Comparison of ENCODE assay signal across 11 mouse cellular contexts in the genomic region with DNA sequence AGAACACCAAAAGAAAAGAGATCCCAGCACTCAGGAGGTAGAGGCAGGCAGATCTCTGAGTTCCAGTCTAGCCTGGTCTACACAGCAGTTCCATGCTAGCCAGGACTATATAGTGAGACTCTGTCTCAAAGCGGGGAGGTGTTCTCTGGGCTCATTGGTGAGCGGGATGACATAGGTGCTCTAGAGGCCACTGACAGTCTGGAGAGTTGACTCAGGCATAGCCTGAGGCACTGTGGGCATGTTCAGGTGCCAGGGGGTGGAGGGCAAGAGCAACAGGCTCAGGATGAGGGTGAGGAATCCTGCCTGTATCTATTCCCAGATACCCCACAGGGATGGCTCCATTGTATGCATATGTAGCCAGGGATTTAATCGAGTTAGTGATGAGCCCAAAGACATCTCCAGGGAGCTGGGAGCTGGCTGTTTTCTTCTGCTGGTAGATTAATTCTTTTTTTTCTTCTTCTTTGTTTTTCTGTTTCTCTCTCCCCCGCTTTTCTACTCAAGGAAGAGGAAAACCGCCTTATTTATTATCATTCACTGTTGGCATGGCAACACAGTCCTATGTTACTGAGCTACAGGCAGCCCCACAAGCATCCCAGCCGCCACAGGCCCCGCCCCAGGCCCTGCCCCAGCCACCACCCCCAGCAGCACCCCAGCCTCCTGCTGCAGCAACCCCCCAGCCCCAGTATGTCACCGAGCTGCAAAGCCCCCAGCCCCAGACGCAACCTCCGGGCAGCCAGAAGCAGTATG. TPM values are rescaled to one million over a fixed set of nuclear protein-coding genes. Genes with fewer than 3 reads are reported as not detected.
DNase-seq lines count a peak whose midpoint lies in the region; ATAC-seq and TF ChIP-seq lines count a peak whose summit lies in the region.
"Had no signal": no experiment of that assay in that cellular context is flagged by ENCODE, and none has a peak within 500 bp of the region (broad histone marks: within the 10 kb centered on the region; RNA-seq: fewer than 3 reads in every experiment).

No protein-coding gene starts in this region.

- H3K9me3 ChIP-seq in hindbrain, embryonic 15.5 days, result no peaks in the 10 kb centered on the region
- H3K9me3 ChIP-seq in neural tube, embryonic 15.5 days (replicated peaks), result no peaks in the 10 kb centered on the region

- peaks cover 24% of the 10 kb centered on the region for H3K4me1 ChIP-seq in cortical plate, adult 2 months (ENCODE audit: control insufficient read depth, insufficient read depth, low read length)
- H3K4me1 ChIP-seq in hindbrain, embryonic 15.5 days (replicated peaks), result peaks cover 53% of the 10 kb centered on the region
- peaks cover 62% of the 10 kb centered on the region for H3K4me1 ChIP-seq in neural tube, embryonic 15.5 days

- H3K4me2 ChIP-seq in hindbrain, embryonic 15.5 days, result peak overlapping the region; percentile 22
- peak overlapping the region; percentile 30 for H3K4me2 ChIP-seq in neural tube, embryonic 15.5 days

- H3K36me3 ChIP-seq in hindbrain, embryonic 15.5 days, result peaks cover 11% of the 10 kb centered on the region; the same call in 1 of the 2 replicates
- H3K36me3 ChIP-seq in neural tube, embryonic 15.5 days, result peaks cover 11% of the 10 kb centered on the region

- TF ChIP-seq POLR2A in cortical plate, adult 2 months (IDR thresholded peaks at IDR 0.05; ENCODE audit: extremely low read depth, insufficient read depth, low read length), result no peak

- H3K9ac ChIP-seq in hindbrain, embryonic 15.5 days, result no peak overlapping the region
- 0 out of 2 replicates have a peak overlapping the region, but pooled peaks have one; percentile 26 for H3K9ac ChIP-seq in neural tube, embryonic 15.5 days (replicated peaks)

- no peak for ATAC-seq in hindbrain, embryonic 15.5 days (ENCODE audit: low FRiP score, low read depth)
- ATAC-seq in neural tube, embryonic 15.5 days (ENCODE audit: low FRiP score), result peak; percentile 53; the same call in 1 of the 2 replicates

- TF ChIP-seq CTCF in cortical plate, adult 2 months (IDR thresholded peaks at IDR 0.05; ENCODE audit: extremely low read depth, insufficient read depth, low read length), result no peak

- H3K27me3 ChIP-seq in hindbrain, embryonic 15.5 days, result no peaks in the 10 kb centered on the region
- no peaks in the 10 kb centered on the region for H3K27me3 ChIP-seq in neural tube, embryonic 15.5 days (replicated peaks)

- peak; percentile 41 to 47 for DNase-seq in left cerebral cortex, postnatal 25 days (ENCODE audit: low spot score in 2 of 2)
- no peak for DNase-seq in left cerebral cortex, adult 9 months (ENCODE audit: low spot score in 2 of 2)
- DNase-seq in adrenal gland, adult 2 months, result no peak
- no peak for DNase-seq in frontal cortex, postnatal 14 days (ENCODE audit: low spot score in 2 of 2)
- DNase-seq: adrenal gland, postnatal 14 days; right cerebral cortex, adult 18-20 months had no signal

- H3K27ac ChIP-seq in cortical plate, adult 2 months (ENCODE audit: insufficient read depth, low read length), result peak overlapping the region; percentile 20; the same call in 1 of the 2 replicates
- peak overlapping the region; percentile 48 for H3K27ac ChIP-seq in hindbrain, embryonic 15.5 days (replicated peaks)
- peak overlapping the region; percentile 73 for H3K27ac ChIP-seq in neural tube, embryonic 15.5 days (replicated peaks)

- peak overlapping the region; percentile 25; the same call in 1 of the 2 replicates for H3K4me3 ChIP-seq in cortical plate, adult 2 months (ENCODE audit: insufficient read depth, low read length)
- no peak overlapping the region for H3K4me3 ChIP-seq in hindbrain, embryonic 15.5 days
- H3K4me3 ChIP-seq in neural tube, embryonic 15.5 days (replicated peaks), result no peak overlapping the region

- 34% methylated on average over 9 of the region's 10 CpGs for WGBS in hindbrain, embryonic 15.5 days
- 37% methylated on average over 10 of the region's 10 CpGs for WGBS in neural tube, embryonic 15.5 days

- intact Hi-C loops in left cerebral cortex, postnatal 25 days (cut with DNase I), result no loop called here

RNA-seq across cellular contexts. Expression of gene Rfx1, which starts 6.8 kb away (rescaled TPM):
- total RNA-seq in left cerebral cortex, postnatal 25 days (2021), result 10 to 100 TPM; 21.4 to 24.4 TPM
- 28.0 and 29.5 TPM in 2 replicates for polyA plus RNA-seq in cortical plate, adult 2 months (2012; rRNA removed)
- 9.4 and 11.2 TPM in 2 replicates for polyA plus RNA-seq in hindbrain, embryonic 15.5 days (2015; fragmentation: Nextera tagmentation; extraction: Ambion mirVana)
- polyA plus RNA-seq in neural tube, embryonic 15.5 days (2015; fragmentation: Nextera tagmentation; extraction: Ambion mirVana), result 8.7 and 9.5 TPM in 2 replicates
- 10 to 100 TPM; 17.1 to 19.9 TPM for total RNA-seq in adrenal gland, adult 2 months (2021)
- polyA plus RNA-seq in adrenal gland, adult 2 months (2012; rRNA removed), result 34.5 and 36.6 TPM in 2 replicates

RNA-seq across cellular contexts. Expression of gene Gm10643, which starts 8.5 kb away (rescaled TPM):
- 1 to 10 TPM; 3.4 to 4.2 TPM for total RNA-seq in left cerebral cortex, postnatal 25 days (2021)
- polyA plus RNA-seq in cortical plate, adult 2 months (2012; rRNA removed), result 3.6 and 3.7 TPM in 2 replicates
- 0.92 and 1.4 TPM in 2 replicates for polyA plus RNA-seq in hindbrain, embryonic 15.5 days (2015; fragmentation: Nextera tagmentation; extraction: Ambion mirVana)
- 1.4 and 1.8 TPM in 2 replicates for polyA plus RNA-seq in neural tube, embryonic 15.5 days (2015; fragmentation: Nextera tagmentation; extraction: Ambion mirVana)
- 1 to 10 TPM; 1.6 to 4.1 TPM for total RNA-seq in adrenal gland, adult 2 months (2021)
- 0.36 and 0.55 TPM in 2 replicates for polyA plus RNA-seq in adrenal gland, adult 2 months (2012; rRNA removed)
- polyA plus RNA-seq: liver, adult 2 months had no signal

RNA-seq across cellular contexts. Expression of gene Rln3, which starts 28.6 kb away (rescaled TPM):
- not detected for total RNA-seq in left cerebral cortex, postnatal 25 days (2021)
- not detected in 2 replicates for polyA plus RNA-seq in cortical plate, adult 2 months (2012; rRNA removed)
- polyA plus RNA-seq in hindbrain, embryonic 15.5 days (2015; fragmentation: Nextera tagmentation; extraction: Ambion mirVana), result 0.51 and 1.2 TPM in 2 replicates
- polyA plus RNA-seq in neural tube, embryonic 15.5 days (2015; fragmentation: Nextera tagmentation; extraction: Ambion mirVana), result 1.0 and 1.4 TPM in 2 replicates
- total RNA-seq in adrenal gland, adult 2 months (2021), result not detected
- 0.36 and 0.46 TPM in 2 replicates for polyA plus RNA-seq in adrenal gland, adult 2 months (2012; rRNA removed)
- total RNA-seq: adrenal gland, postnatal 14 days; liver, adult 2 months; megakaryocyte progenitor cell, adult 5-6 weeks had no signal
- polyA plus RNA-seq: liver, adult 2 months had no signal

RNA-seq across cellular contexts. Expression of gene Il27ra, which starts 31.0 kb away (rescaled TPM):
- total RNA-seq in left cerebral cortex, postnatal 25 days (2021), result under 1 TPM; 0.16 to 0.62 TPM
- 0.33 and 0.40 TPM in 2 replicates for polyA plus RNA-seq in cortical plate, adult 2 months (2012; rRNA removed)
- polyA plus RNA-seq in hindbrain, embryonic 15.5 days (2015; fragmentation: Nextera tagmentation; extraction: Ambion mirVana), result 0.69 and 0.97 TPM in 2 replicates
- 0.37 and 1.7 TPM in 2 replicates for polyA plus RNA-seq in neural tube, embryonic 15.5 days (2015; fragmentation: Nextera tagmentation; extraction: Ambion mirVana)
- total RNA-seq in adrenal gland, adult 2 months (2021), result 1 to 10 TPM; 2.0 to 2.5 TPM
- 2.0 and 2.7 TPM in 2 replicates for polyA plus RNA-seq in adrenal gland, adult 2 months (2012; rRNA removed)

RNA-seq across cellular contexts. Expression of gene Dcaf15, which starts 31.2 kb away (rescaled TPM):
- 10 to 100 TPM; 16.8 to 18.4 TPM for total RNA-seq in left cerebral cortex, postnatal 25 days (2021)
- 29.9 and 33.2 TPM in 2 replicates for polyA plus RNA-seq in cortical plate, adult 2 months (2012; rRNA removed)
- polyA plus RNA-seq in hindbrain, embryonic 15.5 days (2015; fragmentation: Nextera tagmentation; extraction: Ambion mirVana), result 19.0 and 22.6 TPM in 2 replicates
- polyA plus RNA-seq in neural tube, embryonic 15.5 days (2015; fragmentation: Nextera tagmentation; extraction: Ambion mirVana), result 18.5 and 21.6 TPM in 2 replicates
- 10 to 100 TPM; 14.4 to 18.2 TPM for total RNA-seq in adrenal gland, adult 2 months (2021)
- polyA plus RNA-seq in adrenal gland, adult 2 months (2012; rRNA removed), result 60.2 and 62.7 TPM in 2 replicates

Comparison
In these comparisons a context has a peak if more than half of its experiments do, and no peak if none do; other contexts are left out.
1. DNase-seq: peak in left cerebral cortex, postnatal 25 days (2 of 2); none in left cerebral cortex, adult 9 months (0 of 2), adrenal gland, adult 2 months (single experiment) and frontal cortex, postnatal 14 days (0 of 2).
2. H3K27ac ChIP-seq: peak in every context shown above with its lines; median percentile 73 in neural tube, embryonic 15.5 days; 48 in hindbrain, embryonic 15.5 days; 20 in cortical plate, adult 2 months.